Mouse (Mus musculus) kidney, embryonic 14.5 days (tissue): ENCODE results near the gene Ap1g2. TPM values are rescaled to one million over a fixed set of nuclear protein-coding genes. Genes with fewer than 3 reads are reported as not detected.
A peak's percentile ranks its signal among the peaks of the same experiment; 100 is the strongest.

Source experiments
- ATAC-seq: fragments of 200-750 bp; cut with Nextera tagmentation; 2 replicates; pipeline ENCODE4 v1.8.0; 2017; ENCODE audit warnings: moderate number of reproducible peaks, mild to moderate bottlenecking, moderate TSS enrichment, moderate library complexity; ENCODE audit not compliant: low FRiP score, low TSS enrichment
- H3K27ac ChIP-seq: fragments of 300-500 bp; sonication (generic); 2 replicates; pipeline ENCODE4 v1.5.1; 2014; ENCODE audit warnings: low read depth, mild to moderate bottlenecking, low read length, moderate library complexity, mixed read lengths
- H3K27me3 ChIP-seq: fragments of 300-500 bp; sonication (generic); 2 replicates; pipeline ENCODE4 v1.6.1; 2014; ENCODE audit warnings: mild to moderate bottlenecking, low read length; ENCODE audit not compliant: control insufficient read depth, insufficient read depth
- H3K36me3 ChIP-seq: fragments of 300-500 bp; sonication (generic); 2 replicates; pipeline ENCODE4 v1.6.1; 2014; ENCODE audit warnings: low read length, mixed read lengths; ENCODE audit not compliant: control insufficient read depth, insufficient read depth
- H3K4me1 ChIP-seq: fragments of 300-500 bp; sonication (generic); 2 replicates; pipeline ENCODE4 v1.6.1; 2014; ENCODE audit warnings: low read length, mixed read lengths; ENCODE audit not compliant: control insufficient read depth, insufficient read depth
- H3K4me2 ChIP-seq: fragments of 300-500 bp; sonication (generic); replicated peaks from 2 replicates; pipeline ENCODE4 v1.6.1; 2014; ENCODE audit warnings: low read depth, mild to moderate bottlenecking, low read length
- H3K4me3 ChIP-seq: fragments of 300-500 bp; sonication (generic); 2 replicates; pipeline ENCODE4 v1.5.1; 2014; ENCODE audit warnings: mild to moderate bottlenecking, low read length
- H3K9ac ChIP-seq: fragments of 300-500 bp; sonication (generic); 2 replicates; pipeline ENCODE4 v1.6.1; 2014; ENCODE audit warnings: low read depth, mild to moderate bottlenecking, low read length, moderate library complexity
- H3K9me3 ChIP-seq: fragments of 300-500 bp; sonication (generic); 2 replicates; pipeline ENCODE4 v1.6.1; 2016; ENCODE audit warnings: low read length; ENCODE audit not compliant: control insufficient read depth
- WGBS: fragments of 180-500 bp; shearing (Covaris S2); extraction: QIAGEN DNeasy Blood & Tissue Kit; methylation state at CpG from one replicate; pipeline ENCODE4 v1.1.7; 2014; 5-methylcytosine and 5-hydroxymethylcytosine counted together
- polyA plus RNA-seq: library from polyadenylated mRNA; unstranded; fragments of >200 nt; fragmentation: Nextera tagmentation; extraction: Ambion mirVana; gene quantifications from 2 replicates; pipeline ENCODE4 v1.2.1, GENCODE M21; 2014

The Ap1g2 gene
- polyA plus RNA-seq, 1 experiment from 2014 or later, result 17.8 TPM

GRCm38 (mm10) chr14:55095671-55096070, 10.7 kb downstream of the Ap1g2 start:
- peaks cover 14% of the 10 kb centered on the region for H3K36me3 ChIP-seq
- peak overlapping the region; percentile 57; the same call in 1 of the 2 replicates for H3K9ac ChIP-seq
- no peaks in the 10 kb centered on the region for H3K27me3 ChIP-seq
- H3K4me2 ChIP-seq, result peak overlapping the region; percentile 57
- H3K4me1 ChIP-seq, result peaks cover 24% of the 10 kb centered on the region; the same call in 1 of the 2 replicates
- no peak overlapping the region for H3K27ac ChIP-seq
- H3K9me3 ChIP-seq, result no peaks in the 10 kb centered on the region
- no peak for ATAC-seq
- WGBS, result 58% methylated on average over 12 of the region's 12 CpGs
- H3K4me3 ChIP-seq, result peak overlapping the region; percentile 54; the same call in 1 of the 2 replicates

DNA sequence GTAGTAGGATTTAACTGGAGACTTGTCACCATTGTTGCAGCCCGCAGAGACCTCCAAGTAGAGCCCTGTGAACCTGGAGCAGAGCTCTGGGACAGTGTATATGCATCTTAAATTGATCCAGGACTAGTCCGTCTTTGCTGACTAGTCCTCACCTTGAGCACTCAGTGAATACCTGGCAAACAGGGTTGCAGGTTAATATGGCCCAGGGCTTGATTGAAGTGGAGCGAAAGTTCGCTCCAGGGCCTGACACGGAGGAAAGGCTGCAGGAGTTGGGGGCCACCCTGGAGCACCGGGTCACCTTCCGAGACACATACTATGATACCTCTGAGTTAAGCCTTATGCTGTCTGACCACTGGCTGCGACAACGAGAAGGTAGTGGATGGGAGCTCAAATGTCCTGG, 11.1 kb downstream of the Ap1g2 start:
- H3K4me1 ChIP-seq, result peaks cover 25% of the 10 kb centered on the region; the same call in 1 of the 2 replicates
- peak overlapping the region; percentile 54 for H3K4me3 ChIP-seq
- no peaks in the 10 kb centered on the region for H3K9me3 ChIP-seq
- WGBS, result 51% methylated on average over 9 of the region's 9 CpGs
- H3K4me2 ChIP-seq, result peak overlapping the region; percentile 57
- peak overlapping the region; percentile 10; the same call in 1 of the 2 replicates for H3K27ac ChIP-seq
- H3K36me3 ChIP-seq, result peaks cover 14% of the 10 kb centered on the region
- ATAC-seq, result no peak
- H3K9ac ChIP-seq, result peak overlapping the region; percentile 57
- no peaks in the 10 kb centered on the region for H3K27me3 ChIP-seq

- Histone ChIP-seq H3K4me2 (peak within 1 kb of the TSS; percentile 57), H3K36me3 (peaks cover 14% of the 10 kb centered on the region), H3K9me3 (no peaks in the 10 kb centered on the region), H3K27ac (peak within 1 kb of the TSS; percentile 10; the same call in 1 of the 2 replicates), H3K4me3 (peak within 1 kb of the TSS; percentile 54), H3K4me1 (peaks cover 25% of the 10 kb centered on the region; the same call in 1 of the 2 replicates), H3K27me3 (no peaks in the 10 kb centered on the region), H3K9ac (peak within 1 kb of the TSS; percentile 57)
- WGBS, result under 1% methylated on average over 30 of the region's 30 CpGs
- ATAC-seq, result peak; percentile 72
These were observed 11.6 kb downstream of the Ap1g2 start, which contains the start of gene Thtpa for GRCm38 (mm10) chr14:55094704-55095231. TSS of gene Thtpa (plus strand) at chr14:55094784.

- H3K4me1 ChIP-seq, result peaks cover 25% of the 10 kb centered on the region; the same call in 1 of the 2 replicates
- H3K4me3 ChIP-seq, result peak overlapping the region; percentile 54; the same call in 1 of the 2 replicates
- peaks cover 9% of the 10 kb centered on the region for H3K36me3 ChIP-seq
- no peak for ATAC-seq
- peak overlapping the region; percentile 57; the same call in 1 of the 2 replicates for H3K4me2 ChIP-seq
- H3K27me3 ChIP-seq, result no peaks in the 10 kb centered on the region
- H3K9ac ChIP-seq, result no peak overlapping the region
- WGBS, result 49% methylated on average over 6 of the region's 6 CpGs
- no peaks in the 10 kb centered on the region for H3K9me3 ChIP-seq
- no peak overlapping the region for H3K27ac ChIP-seq
These were observed 12.5 kb downstream of the Ap1g2 start for GRCm38 (mm10) chr14:55093927-55094326.

- H3K27ac ChIP-seq, result peak within 1 kb of the TSS; percentile 62; the same call in 1 of the 2 replicates
- H3K36me3 ChIP-seq, result no peaks in the 10 kb centered on the region
- WGBS, result under 1% methylated on average over 34 of the region's 34 CpGs
- H3K4me2 ChIP-seq, result peak within 1 kb of the TSS; percentile 79
- ATAC-seq, result peak; percentile 90
- H3K4me3 ChIP-seq, result peak within 1 kb of the TSS; percentile 64
- H3K9ac ChIP-seq, result peak within 1 kb of the TSS; percentile 73
- H3K27me3 ChIP-seq, result no peaks in the 10 kb centered on the region
- no peaks in the 10 kb centered on the region for H3K9me3 ChIP-seq
- H3K4me1 ChIP-seq, result peaks cover 19% of the 10 kb centered on the region; the same call in 1 of the 2 replicates
These were observed 14.3 kb downstream of the Ap1g2 start, which contains the start of gene Zfhx2 for GRCm38 (mm10) chr14:55092011-55092577. TSS of gene Zfhx2 (minus strand) at chr14:55092324.

GRCm38 (mm10) chr14:55091209-55091865, 15.1 kb downstream of the Ap1g2 start:
- Histone ChIP-seq H3K4me3 (peak overlapping the region; percentile 64), H3K9me3 (no peaks in the 10 kb centered on the region), H3K9ac (peak overlapping the region; percentile 73), H3K27ac (peak overlapping the region; percentile 62; the same call in 1 of the 2 replicates), H3K27me3 (no peaks in the 10 kb centered on the region), H3K36me3 (no peaks in the 10 kb centered on the region), H3K4me2 (peak overlapping the region; percentile 79), H3K4me1 (peaks cover 19% of the 10 kb centered on the region; the same call in 1 of the 2 replicates)
- 3% methylated on average over 32 of the region's 34 CpGs for WGBS
- no peak for ATAC-seq

DNA sequence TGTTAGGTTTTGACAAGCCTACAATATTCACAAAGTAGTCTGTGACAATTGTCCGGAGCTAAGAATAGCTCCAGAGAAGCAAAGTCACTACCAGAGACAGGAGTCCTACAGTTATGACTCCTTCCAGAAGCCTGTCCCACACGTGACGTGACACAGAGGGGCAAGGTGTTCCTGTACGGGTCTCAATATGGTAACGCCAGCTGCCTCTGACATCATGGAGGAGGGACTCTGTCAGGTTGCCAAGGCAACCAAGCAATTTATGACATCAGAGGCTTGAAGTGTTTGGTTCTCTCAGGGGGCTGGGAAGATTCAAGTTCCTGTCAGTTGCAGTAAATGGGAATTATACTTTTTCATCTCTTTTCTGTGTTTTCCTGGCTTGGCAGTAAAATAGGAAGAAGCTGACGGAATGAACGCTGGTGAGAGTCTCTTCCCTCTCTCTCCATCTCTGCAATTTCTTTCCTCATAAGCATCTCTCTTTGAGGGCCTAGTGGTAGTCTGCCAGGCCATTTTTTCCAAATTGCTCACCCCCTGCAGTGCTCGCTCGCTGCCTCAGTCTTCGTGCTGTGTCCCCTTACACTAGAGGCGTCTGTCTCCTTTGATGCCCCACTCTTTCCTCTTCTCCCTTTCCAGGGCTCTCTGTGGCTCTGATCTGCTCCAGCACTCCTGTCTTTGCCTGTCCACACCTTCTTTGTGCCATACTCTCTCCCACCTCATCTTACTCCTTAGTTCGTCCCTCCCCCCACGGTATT, 17.0 kb downstream of the Ap1g2 start:
- Histone ChIP-seq H3K27ac (no peak overlapping the region), H3K36me3 (no peaks in the 10 kb centered on the region), H3K4me3 (no peak overlapping the region), H3K4me1 (peaks cover 21% of the 10 kb centered on the region), H3K9me3 (no peaks in the 10 kb centered on the region), H3K4me2 (no peak overlapping the region), H3K9ac (no peak overlapping the region), H3K27me3 (no peaks in the 10 kb centered on the region)
- 45% methylated on average over 13 of the region's 13 CpGs for WGBS
- no peak for ATAC-seq

DNA sequence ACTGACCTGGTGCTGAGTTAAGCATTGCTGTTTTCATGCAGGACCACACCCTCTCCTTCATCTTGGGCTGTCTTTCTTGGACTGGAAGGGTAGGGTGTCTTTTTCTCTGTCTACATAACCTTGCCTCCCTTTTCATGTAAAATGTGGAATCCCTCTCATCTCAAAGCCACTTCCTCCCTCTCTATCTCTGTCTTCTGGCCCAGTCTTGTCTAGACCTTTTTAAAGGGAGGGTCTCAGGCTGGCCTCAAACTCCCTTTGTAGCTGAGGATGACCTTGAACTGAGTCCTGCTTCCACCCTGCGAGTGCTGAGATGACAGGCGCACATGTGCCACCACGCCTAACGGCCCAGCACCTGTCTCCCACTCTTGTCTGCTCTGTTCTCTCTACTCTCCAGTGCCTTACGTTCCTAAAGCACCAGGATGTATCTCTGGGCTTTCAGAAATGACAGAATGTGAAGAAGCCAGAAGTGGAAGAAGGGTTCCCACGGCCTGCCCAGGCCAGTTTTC, 20.3 kb downstream of the Ap1g2 start:
- H3K4me2 ChIP-seq, result no peak overlapping the region
- H3K27me3 ChIP-seq, result no peaks in the 10 kb centered on the region
- H3K9ac ChIP-seq, result no peak overlapping the region
- H3K9me3 ChIP-seq, result no peaks in the 10 kb centered on the region
- no peak overlapping the region for H3K4me3 ChIP-seq
- no peak overlapping the region for H3K27ac ChIP-seq
- peaks cover 18% of the 10 kb centered on the region for H3K4me1 ChIP-seq
- no peaks in the 10 kb centered on the region for H3K36me3 ChIP-seq
- no peak for ATAC-seq
- WGBS, result 85% methylated on average over 6 of the region's 6 CpGs
